Mouse (Mus musculus): ENCODE measurements around the gene Trim68. TPM values are rescaled to one million over a fixed set of nuclear protein-coding genes. Genes with fewer than 3 reads are reported as not detected.
"Not testable (repeated sequence)": the region's sequence is repeated elsewhere in the genome, so short reads cannot be mapped to it uniquely, and the experiment has no call there.

Trim68 gene
- total RNA-seq (2021) = 1 to 10 TPM; 8.2 to 9.8 TPM
- long read RNA-seq, experiment 1, transcript Trim68-201 (7 exons, 2,388 nt) = major isoform, 6 of 11 reads
- long read RNA-seq, experiment 1, partial matches to known transcripts = 1 of 11 reads
- long read RNA-seq, experiment 1, other reads (novel, unspliced or antisense) = 3 of 11 reads
- long read RNA-seq, experiment 2, partial matches to known transcripts = 0 of 5 reads
- long read RNA-seq, experiment 2, other reads (novel, unspliced or antisense) = 2 of 5 reads

- peak; percentile 94 to 95 for DNase-seq
These were observed at the start of gene Trim68 for GRCm38 (mm10) chr7:102686944-102687501. Trim68 (minus strand) TSS chr7:102687327.

- no peak for DNase-seq
These were observed 46.7 kb upstream of the Trim68 start for GRCm38 (mm10) chr7:102733793-102734192.

- DNase-seq = no peak
These were observed 40.3 kb upstream of the Trim68 start, which contains the start of gene Olfr559 for GRCm38 (mm10) chr7:102727391-102727790. Olfr559 (minus strand) TSS chr7:102727491.

GRCm38 (mm10) chr7:102718970-102719369 lies 31.8 kb upstream of the Trim68 start, which contains the start of gene Olfr33:
Olfr33 (minus strand) TSS chr7:102719070.
- no peak for DNase-seq

GRCm38 (mm10) chr7:102701915-102702314 lies 14.8 kb upstream of the Trim68 start, which contains the start of gene Olfr558:
Olfr558 (plus strand) TSS chr7:102702215.
- no peak for DNase-seq

- DNase-seq = no peak
These were observed 11.3 kb upstream of the Trim68 start for GRCm38 (mm10) chr7:102698461-102698860.

GRCm38 (mm10) chr7:102695358-102696125 lies 8.4 kb upstream of the Trim68 start, which contains the start of gene Olfr557:
Olfr557 (plus strand) TSS chr7:102695910.
- DNase-seq = peak; percentile 51 to 64

GRCm38 (mm10) chr7:102681916-102682315 lies 5.2 kb downstream of the Trim68 start:
- no peak for DNase-seq

GRCm38 (mm10) chr7:102676225-102676624 lies 10.9 kb downstream of the Trim68 start:
- no peak for DNase-seq

- DNase-seq = no peak
These were observed 21.7 kb downstream of the Trim68 start for GRCm38 (mm10) chr7:102665378-102665777.

- no peak for DNase-seq
These were observed 22.5 kb downstream of the Trim68 start, which contains the start of gene Olfr556 for GRCm38 (mm10) chr7:102664599-102664998. Olfr556 (plus strand) TSS chr7:102664899.

- DNase-seq = no peak
These were observed 28.6 kb downstream of the Trim68 start, which contains the start of gene Olfr555 for GRCm38 (mm10) chr7:102658523-102658922. Olfr555 (plus strand) TSS chr7:102658823.

- not testable (repeated sequence) for DNase-seq
These were observed 42.2 kb downstream of the Trim68 start for GRCm38 (mm10) chr7:102644945-102645344.

- DNase-seq = no peak
These were observed 49.0 kb downstream of the Trim68 start, which contains the start of gene Olfr554 for GRCm38 (mm10) chr7:102638132-102638531. Olfr554 (plus strand) TSS chr7:102638432.

- peak; percentile 17 to 62 for DNase-seq
These were observed 50.5 kb downstream of the Trim68 start for GRCm38 (mm10) chr7:102636665-102637064.

Other genes starting within 250 kb of the Trim68 start
- 10 to 100 TPM; 19.2 to 21.4 TPM for gene Rrm1, start 245.6 kb downstream of the Trim68 start, total RNA-seq (2021)
- not detected for gene Olfr543, start 205.6 kb downstream of the Trim68 start, total RNA-seq (2021)
- not detected for gene Olfr544, start 199.0 kb downstream of the Trim68 start, total RNA-seq (2021)
- not detected for gene Olfr545, start 187.8 kb downstream of the Trim68 start, total RNA-seq (2021)
- gene Olfr547, start 152.6 kb downstream of the Trim68 start, total RNA-seq (2021) = not detected
- gene Olfr548-ps1, start 146.4 kb downstream of the Trim68 start, total RNA-seq (2021) = not detected
- gene Olfr549, start 137.5 kb downstream of the Trim68 start, total RNA-seq (2021) = not detected
- 10 to 100 TPM; 13.0 to 16.4 TPM for gene Trim21, start 121.8 kb downstream of the Trim68 start, total RNA-seq (2021)
- gene Olfr550, start 115.9 kb downstream of the Trim68 start, total RNA-seq (2021) = not detected
- gene Olfr551, start 95.4 kb downstream of the Trim68 start, total RNA-seq (2021) = not detected
- gene Olfr552, start 89.6 kb downstream of the Trim68 start, total RNA-seq (2021) = under 1 TPM in 1 of 2 experiments, not detected in 1; 0.07 TPM
- not detected for gene Olfr553, start 69.1 kb downstream of the Trim68 start, total RNA-seq (2021)
- not detected for gene Olfr554, start 48.9 kb downstream of the Trim68 start, total RNA-seq (2021)
- not detected for gene Olfr555, start 28.5 kb downstream of the Trim68 start, total RNA-seq (2021)
- not detected for gene Olfr556, start 22.4 kb downstream of the Trim68 start, total RNA-seq (2021)
- not detected for gene Olfr557, start 8.6 kb upstream of the Trim68 start, total RNA-seq (2021)
- gene Olfr558, start 14.9 kb upstream of the Trim68 start, total RNA-seq (2021) = under 1 TPM; 0.33 TPM
- not detected for gene Olfr33, start 31.7 kb upstream of the Trim68 start, total RNA-seq (2021)
- gene Olfr559, start 40.2 kb upstream of the Trim68 start, total RNA-seq (2021) = not detected
- gene Olfr560, start 72.0 kb upstream of the Trim68 start, total RNA-seq (2021) = not detected
- under 1 TPM; 0.20 to 0.26 TPM for gene Olfr78, start 72.1 kb upstream of the Trim68 start, total RNA-seq (2021)
- not detected for gene Olfr561, start 83.9 kb upstream of the Trim68 start, total RNA-seq (2021)
- gene Olfr564, start 116.2 kb upstream of the Trim68 start, total RNA-seq (2021) = not detected
- not detected for gene Olfr566, start 171.4 kb upstream of the Trim68 start, total RNA-seq (2021)
- not detected for gene Olfr568, start 189.8 kb upstream of the Trim68 start, total RNA-seq (2021)
- not detected for gene Olfr569, start 203.6 kb upstream of the Trim68 start, total RNA-seq (2021)
- not detected for gene Olfr570, start 207.2 kb upstream of the Trim68 start, total RNA-seq (2021)
- gene Olfr571, start 230.2 kb upstream of the Trim68 start, total RNA-seq (2021) = not detected
- gene Olfr572, start 237.1 kb upstream of the Trim68 start, total RNA-seq (2021) = not detected